Mouse (Mus musculus) ES-E14 (cell line): Measurements from ENCODE around the gene 1700013F07Rik. TPM values are rescaled to one million over a fixed set of nuclear protein-coding genes. Genes with fewer than 3 reads are reported as not detected.

Experiments used
- DNase-seq: peaks from one replicate; pipeline ENCODE4 v3.0.0-alpha.2; 2013; ENCODE audit warnings: low read depth, low spot score
- H3K27ac ChIP-seq: 2 replicates; pipeline ENCODE4 v1.5.1; 2012; ENCODE audit warnings: low read depth, mild to moderate bottlenecking, low read length, moderate library complexity, mixed read lengths; ENCODE audit not compliant: poor library complexity, insufficient read depth, severe bottlenecking
- H3K36me3 ChIP-seq: 2 replicates; pipeline ENCODE4 v1.6.1; 2012; ENCODE audit warnings: mild to moderate bottlenecking, low read length, moderate library complexity, mixed read lengths; ENCODE audit not compliant: control insufficient read depth, poor library complexity, insufficient read depth, severe bottlenecking
- H3K4me1 ChIP-seq, 2 experiments: fragments of 150-350 bp in 1 of 2; sonication (generic) in 1 of 2; 2 replicates each; pipeline ENCODE4 v1.6.1; 2012; ENCODE audit warnings: low read length in 2 of 2, mild to moderate bottlenecking in 1 of 2, mixed read lengths in 1 of 2; ENCODE audit not compliant: control insufficient read depth in 2 of 2, insufficient read depth in 2 of 2, poor library complexity in 1 of 2
- H3K4me3 ChIP-seq, 2 experiments: fragments of 150-350 bp in 1 of 2; sonication (generic) in 1 of 2; 2 replicates each; pipeline ENCODE4 v1.5.1; 2012; ENCODE audit warnings: low read length in 2 of 2, low read depth in 1 of 2, mild to moderate bottlenecking in 1 of 2, mixed read lengths in 1 of 2; ENCODE audit not compliant: insufficient read depth in 1 of 2, poor library complexity in 1 of 2, severe bottlenecking in 1 of 2
- H3K9ac ChIP-seq: 2 replicates; pipeline ENCODE4 v1.6.1; 2012; ENCODE audit warnings: low read depth, mild to moderate bottlenecking, low read length, mixed read lengths; ENCODE audit not compliant: poor library complexity, insufficient read depth, severe bottlenecking
- H3K9me3 ChIP-seq: fragments of 150-350 bp; sonication (generic); 2 replicates; pipeline ENCODE4 v1.6.1; 2012; ENCODE audit warnings: low read depth, mild to moderate bottlenecking, low read length; ENCODE audit not compliant: control insufficient read depth, insufficient read depth
- CHD2 ChIP-seq: IDR thresholded peaks from 2 replicates; pipeline ENCODE4 v1.6.1; 2014; ENCODE audit warnings: mild to moderate bottlenecking, low read depth, low read length, inconsistent platforms
- HCFC1 ChIP-seq: IDR thresholded peaks from 2 replicates; pipeline ENCODE4 v1.6.1; 2012; ENCODE audit warnings: low read length, inconsistent platforms, borderline replicate concordance; ENCODE audit not compliant: insufficient read depth
- MAFK ChIP-seq: IDR thresholded peaks from 2 replicates; pipeline ENCODE4 v1.6.1; 2014; ENCODE audit warnings: mild to moderate bottlenecking, low read depth, low read length, inconsistent platforms; ENCODE audit not compliant: insufficient read depth
- ZC3H11A ChIP-seq: IDR thresholded peaks from 2 replicates; pipeline ENCODE4 v1.6.1; 2012; ENCODE audit warnings: low read depth, mild to moderate bottlenecking, inconsistent platforms, low read length, borderline replicate concordance
- ZNF384 ChIP-seq: IDR thresholded peaks from 2 replicates; pipeline ENCODE4 v1.6.1; 2012; ENCODE audit warnings: low read depth, low read length, inconsistent platforms
- in situ Hi-C, 2 experiments: fragments of 600-800 bp; cut with MboI; formaldehyde crosslinking; loops; one replicate each; pipeline ENCODE4 v1.15.1; 2025; ENCODE audit warnings: low sequenced_read_pairs in 2 of 2, inconsistent platforms in 1 of 2; ENCODE audit not compliant: unreplicated experiment in 2 of 2
- total RNA-seq: library from RNA; depleted of rRNA; stranded (reverse); fragments of 300-350 nt; gene quantifications from 2 replicates; pipeline ENCODE4 v1.2.3, GENCODE M21; 2012

The 1700013F07Rik gene
- total RNA-seq, 1 experiment = not detected

DNA sequence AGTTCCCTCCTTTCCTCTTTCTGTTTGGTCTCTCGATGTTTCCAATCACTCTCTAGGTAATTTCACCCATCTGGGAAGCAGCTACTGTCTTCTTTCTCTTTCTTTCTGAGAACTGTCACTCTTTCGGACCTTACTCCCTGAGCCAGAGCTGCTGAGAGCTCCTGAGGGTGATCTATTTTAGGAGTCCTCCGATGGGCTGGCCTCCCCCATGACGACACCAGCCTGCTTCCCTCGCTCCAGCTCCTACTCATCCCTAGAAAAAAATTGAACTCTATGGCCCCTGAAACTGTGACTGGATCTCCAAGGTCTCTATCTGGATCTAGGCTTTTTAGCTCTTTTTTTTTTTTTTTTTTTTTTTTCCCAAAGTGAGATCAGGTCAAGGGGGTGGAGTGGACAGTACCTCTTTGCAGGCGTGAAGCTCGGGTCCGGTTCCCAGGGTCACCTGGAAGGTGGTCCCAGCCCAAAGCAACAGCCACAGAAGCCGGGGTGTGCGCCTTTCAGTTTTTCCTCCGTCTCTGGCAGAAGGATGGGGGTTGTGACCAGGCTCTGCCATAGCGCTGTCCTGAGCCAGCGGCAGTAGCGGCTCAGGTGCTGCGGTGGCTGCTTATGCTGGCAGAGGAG lies 2.1 kb downstream of the 1700013F07Rik start:
- Histone ChIP-seq H3K4me3 (peak overlapping the region; percentile 39 to 55; a peak in 1 of 4 replicates), H3K9ac (no peak overlapping the region), H3K27ac (no peak overlapping the region), H3K9me3 (no peaks in the 10 kb centered on the region), H3K4me1 (no peaks in the 10 kb centered on the region; a peak in 1 of 4 replicates), H3K36me3 (no peaks in the 10 kb centered on the region)
- no peak for DNase-seq
- in situ Hi-C loops = no loop called here
- TF ChIP-seq ZNF384 = no peak
- TF ChIP-seq ZC3H11A = no peak
- TF ChIP-seq MAFK = no peak
- TF ChIP-seq HCFC1 = no peak
- TF ChIP-seq CHD2 = no peak

- no peak for DNase-seq
- H3K9me3 ChIP-seq = no peaks in the 10 kb centered on the region
- no peaks in the 10 kb centered on the region for H3K36me3 ChIP-seq
- H3K9ac ChIP-seq = no peak within 1 kb of the TSS
- H3K27ac ChIP-seq = no peak within 1 kb of the TSS
- H3K4me1 ChIP-seq = no peaks in the 10 kb centered on the region; a peak in 1 of 4 replicates
- TF ChIP-seq MAFK (no peak), ZNF384 (peak; percentile 84), HCFC1 (no peak), CHD2 (no peak), ZC3H11A (no peak)
- in situ Hi-C loops = no loop called here
- peak within 1 kb of the TSS; percentile 39 to 55; a peak in 3 of 4 replicates for H3K4me3 ChIP-seq
Observed at GRCm38 (mm10) chr3:108536517-108537260, 2.7 kb downstream of the 1700013F07Rik start, which contains the start of gene 5330417C22Rik. TSS of gene 5330417C22Rik (minus strand) at chr3:108536536.

DNA sequence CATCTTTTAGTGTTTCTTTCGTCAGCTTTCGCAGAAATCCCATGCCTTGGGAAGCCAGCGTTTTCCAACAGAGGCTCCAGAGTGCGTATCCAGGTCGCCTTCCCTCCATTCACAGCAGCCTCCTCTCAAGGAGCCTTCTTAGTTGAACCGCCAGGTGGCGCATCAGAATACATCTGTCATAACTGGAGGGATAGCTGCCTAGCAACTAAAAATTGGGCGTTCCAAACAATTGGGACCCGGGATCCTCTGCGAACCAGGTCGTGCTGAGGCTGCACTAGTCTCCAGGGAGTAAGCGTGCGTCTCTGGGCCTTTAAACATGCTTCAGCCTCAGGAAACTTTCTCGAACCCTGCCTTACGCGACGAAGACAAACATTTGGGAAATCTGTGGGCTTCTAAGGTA lies 3.4 kb downstream of the 1700013F07Rik start:
- no peaks in the 10 kb centered on the region for H3K9me3 ChIP-seq
- TF ChIP-seq HCFC1 (no peak), ZC3H11A (no peak), ZNF384 (no peak), CHD2 (no peak), MAFK (no peak)
- DNase-seq = peak; percentile 84
- no peak overlapping the region for H3K4me3 ChIP-seq
- no peak overlapping the region for H3K9ac ChIP-seq
- in situ Hi-C loops = no loop called here
- H3K4me1 ChIP-seq = no peaks in the 10 kb centered on the region; a peak in 1 of 4 replicates
- H3K27ac ChIP-seq = no peak overlapping the region
- no peaks in the 10 kb centered on the region for H3K36me3 ChIP-seq

DNA sequence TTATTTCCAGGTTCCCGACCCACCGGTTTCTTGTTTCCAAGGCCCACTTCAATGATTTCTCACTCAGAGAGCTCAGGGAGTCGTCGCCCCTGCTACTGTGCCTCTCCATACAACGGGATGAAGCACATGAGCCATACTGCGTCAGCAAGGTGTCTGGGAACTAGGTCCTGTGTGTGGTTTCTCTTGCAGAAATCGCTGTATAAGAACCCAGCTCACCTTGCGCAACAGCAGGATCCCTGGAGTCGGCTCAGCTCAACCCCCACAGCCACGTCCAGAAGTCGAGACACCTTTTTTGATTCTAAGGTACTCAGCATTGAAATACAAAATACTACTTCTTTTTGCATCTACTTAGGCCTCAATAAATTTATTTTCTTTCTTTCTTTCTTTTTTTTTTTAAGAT lies 8.3 kb downstream of the 1700013F07Rik start:
- no peaks in the 10 kb centered on the region for H3K4me1 ChIP-seq
- no peak for DNase-seq
- TF ChIP-seq ZNF384 = no peak
- no peak for TF ChIP-seq CHD2
- TF ChIP-seq ZC3H11A = no peak
- TF ChIP-seq MAFK = no peak
- no peak for TF ChIP-seq HCFC1
- no peak overlapping the region for H3K9ac ChIP-seq
- in situ Hi-C loops = no loop called here
- H3K36me3 ChIP-seq = no peaks in the 10 kb centered on the region
- H3K4me3 ChIP-seq = no peak overlapping the region
- no peaks in the 10 kb centered on the region for H3K9me3 ChIP-seq
- H3K27ac ChIP-seq = no peak overlapping the region
